Mouse (Mus musculus): ENCODE results near the gene Il27ra. TPM values are rescaled to one million over a fixed set of nuclear protein-coding genes. Genes with fewer than 3 reads are reported as not detected.

Gene Il27ra
- polyA plus RNA-seq, 1 experiment, result 7.7 TPM

- WGBS, result 69% methylated on average over 9 of the region's 9 CpGs
- no peak for TF ChIP-seq POLR2A (IDR thresholded peaks at IDR 0.05; ENCODE audit: borderline replicate concordance, control insufficient read depth, low read depth, low read length)
- TF ChIP-seq CTCF (IDR thresholded peaks at IDR 0.05; ENCODE audit: control insufficient read depth, insufficient read depth, low read length), result no peak
- no peak within 1 kb of the TSS for H3K27ac ChIP-seq (ENCODE audit: control insufficient read depth, insufficient read depth, low read depth, low read length, poor library complexity)
- H3K4me1 ChIP-seq (ENCODE audit: control insufficient read depth, insufficient read depth, low read length), result peaks cover 2% of the 10 kb centered on the region; the same call in 1 of the 2 replicates
- H3K4me3 ChIP-seq (replicated peaks; ENCODE audit: control insufficient read depth, low read depth, low read length), result no peak within 1 kb of the TSS
Observed at GRCm38 (mm10) chr8:84044900-84045299, 2.5 kb upstream of the Il27ra start, which contains the start of gene Rln3. Gene Rln3 (minus strand): TSS chr8:84045000.

- no peak overlapping the region for H3K4me3 ChIP-seq (replicated peaks; ENCODE audit: control insufficient read depth, low read depth, low read length)
- peaks cover 2% of the 10 kb centered on the region; the same call in 1 of the 2 replicates for H3K4me1 ChIP-seq (ENCODE audit: control insufficient read depth, insufficient read depth, low read length)
- TF ChIP-seq CTCF (IDR thresholded peaks at IDR 0.05; ENCODE audit: control insufficient read depth, insufficient read depth, low read length) (no peak), POLR2A (IDR thresholded peaks at IDR 0.05; ENCODE audit: borderline replicate concordance, control insufficient read depth, low read depth, low read length) (no peak)
- WGBS, result 86% methylated on average over 7 of the region's 7 CpGs
- no peak overlapping the region for H3K27ac ChIP-seq (ENCODE audit: control insufficient read depth, insufficient read depth, low read depth, low read length, poor library complexity)
Observed at GRCm38 (mm10) chr8:84044103-84044502, 1.7 kb upstream of the Il27ra start.

GRCm38 (mm10) chr8:84042948-84043342 lies 556 bp upstream of the Il27ra start:
- peaks cover 2% of the 10 kb centered on the region; the same call in 1 of the 2 replicates for H3K4me1 ChIP-seq (ENCODE audit: control insufficient read depth, insufficient read depth, low read length)
- peak overlapping the region; percentile 3; the same call in 1 of the 2 replicates for H3K27ac ChIP-seq (ENCODE audit: control insufficient read depth, insufficient read depth, low read depth, low read length, poor library complexity)
- WGBS, result 45% methylated on average over 12 of the region's 12 CpGs
- peak overlapping the region; percentile 70 for H3K4me3 ChIP-seq (replicated peaks; ENCODE audit: control insufficient read depth, low read depth, low read length)
- no peak for TF ChIP-seq POLR2A (IDR thresholded peaks at IDR 0.05; ENCODE audit: borderline replicate concordance, control insufficient read depth, low read depth, low read length)
- no peak for TF ChIP-seq CTCF (IDR thresholded peaks at IDR 0.05; ENCODE audit: control insufficient read depth, insufficient read depth, low read length)

- Histone ChIP-seq H3K4me1 (ENCODE audit: control insufficient read depth, insufficient read depth, low read length) (peaks cover 2% of the 10 kb centered on the region; the same call in 1 of the 2 replicates), H3K4me3 (replicated peaks; ENCODE audit: control insufficient read depth, low read depth, low read length) (no peak overlapping the region), H3K27ac (ENCODE audit: control insufficient read depth, insufficient read depth, low read depth, low read length, poor library complexity) (no peak overlapping the region)
- no peak for TF ChIP-seq POLR2A (IDR thresholded peaks at IDR 0.05; ENCODE audit: borderline replicate concordance, control insufficient read depth, low read depth, low read length)
- peak; percentile 61 for TF ChIP-seq CTCF (IDR thresholded peaks at IDR 0.05; ENCODE audit: control insufficient read depth, insufficient read depth, low read length)
- 9% methylated on average over 5 of the region's 5 CpGs for WGBS
Observed at GRCm38 (mm10) chr8:84039050-84039449, 3.3 kb downstream of the Il27ra start.

GRCm38 (mm10) chr8:84038015-84038414 lies 4.4 kb downstream of the Il27ra start:
- TF ChIP-seq CTCF (IDR thresholded peaks at IDR 0.05; ENCODE audit: control insufficient read depth, insufficient read depth, low read length), result no peak
- no peak for TF ChIP-seq POLR2A (IDR thresholded peaks at IDR 0.05; ENCODE audit: borderline replicate concordance, control insufficient read depth, low read depth, low read length)
- Histone ChIP-seq H3K27ac (ENCODE audit: control insufficient read depth, insufficient read depth, low read depth, low read length, poor library complexity) (no peak overlapping the region), H3K4me3 (replicated peaks; ENCODE audit: control insufficient read depth, low read depth, low read length) (no peak overlapping the region), H3K4me1 (ENCODE audit: control insufficient read depth, insufficient read depth, low read length) (peaks cover 2% of the 10 kb centered on the region; the same call in 1 of the 2 replicates)
- WGBS, result 83% methylated on average over 5 of the region's 5 CpGs

GRCm38 (mm10) chr8:84032777-84033176 lies 9.6 kb downstream of the Il27ra start:
- no peak overlapping the region for H3K4me3 ChIP-seq (replicated peaks; ENCODE audit: control insufficient read depth, low read depth, low read length)
- no peak overlapping the region for H3K27ac ChIP-seq (ENCODE audit: control insufficient read depth, insufficient read depth, low read depth, low read length, poor library complexity)
- 75% methylated on average over 4 of the region's 4 CpGs for WGBS
- no peaks in the 10 kb centered on the region for H3K4me1 ChIP-seq (ENCODE audit: control insufficient read depth, insufficient read depth, low read length)
- TF ChIP-seq POLR2A (IDR thresholded peaks at IDR 0.05; ENCODE audit: borderline replicate concordance, control insufficient read depth, low read depth, low read length) (no peak), CTCF (IDR thresholded peaks at IDR 0.05; ENCODE audit: control insufficient read depth, insufficient read depth, low read length) (no peak)

- 80% methylated on average over 5 of the region's 5 CpGs for WGBS
- H3K27ac ChIP-seq (ENCODE audit: control insufficient read depth, insufficient read depth, low read depth, low read length, poor library complexity), result no peak overlapping the region
- no peaks in the 10 kb centered on the region for H3K4me1 ChIP-seq (ENCODE audit: control insufficient read depth, insufficient read depth, low read length)
- no peak for TF ChIP-seq POLR2A (IDR thresholded peaks at IDR 0.05; ENCODE audit: borderline replicate concordance, control insufficient read depth, low read depth, low read length)
- TF ChIP-seq CTCF (IDR thresholded peaks at IDR 0.05; ENCODE audit: control insufficient read depth, insufficient read depth, low read length), result no peak
- no peak overlapping the region for H3K4me3 ChIP-seq (replicated peaks; ENCODE audit: control insufficient read depth, low read depth, low read length)
Observed at GRCm38 (mm10) chr8:84029272-84029671, 13.1 kb downstream of the Il27ra start.

- H3K4me3 ChIP-seq (replicated peaks; ENCODE audit: control insufficient read depth, low read depth, low read length), result no peak overlapping the region
- 3% methylated on average over 10 of the region's 10 CpGs for WGBS
- no peak overlapping the region for H3K27ac ChIP-seq (ENCODE audit: control insufficient read depth, insufficient read depth, low read depth, low read length, poor library complexity)
- no peak for TF ChIP-seq CTCF (IDR thresholded peaks at IDR 0.05; ENCODE audit: control insufficient read depth, insufficient read depth, low read length)
- no peak for TF ChIP-seq POLR2A (IDR thresholded peaks at IDR 0.05; ENCODE audit: borderline replicate concordance, control insufficient read depth, low read depth, low read length)
- H3K4me1 ChIP-seq (ENCODE audit: control insufficient read depth, insufficient read depth, low read length), result no peaks in the 10 kb centered on the region
Observed at GRCm38 (mm10) chr8:84027449-84027848, 14.9 kb downstream of the Il27ra start.

- TF ChIP-seq POLR2A (IDR thresholded peaks at IDR 0.05; ENCODE audit: borderline replicate concordance, control insufficient read depth, low read depth, low read length) (no peak), CTCF (IDR thresholded peaks at IDR 0.05; ENCODE audit: control insufficient read depth, insufficient read depth, low read length) (no peak)
- Histone ChIP-seq H3K27ac (ENCODE audit: control insufficient read depth, insufficient read depth, low read depth, low read length, poor library complexity) (no peak overlapping the region), H3K4me1 (ENCODE audit: control insufficient read depth, insufficient read depth, low read length) (no peaks in the 10 kb centered on the region), H3K4me3 (replicated peaks; ENCODE audit: control insufficient read depth, low read depth, low read length) (no peak overlapping the region)
- under 1% methylated on average over 41 of the region's 41 CpGs for WGBS
Observed at GRCm38 (mm10) chr8:84025863-84026262, 16.5 kb downstream of the Il27ra start.

All from bone marrow, adult 2 months (tissue).